Mouse (Mus musculus): ENCODE measurements around the gene Angptl7. TPM values are rescaled to one million over a fixed set of nuclear protein-coding genes. Genes with fewer than 3 reads are reported as not detected.

The Angptl7 gene
- polyA plus RNA-seq, 1 experiment, result 0.01 TPM

GRCm38 (mm10) chr4:148523538-148523937, 23.3 kb upstream of the Angptl7 start:
- Histone ChIP-seq H3K36me3 (ENCODE audit: control insufficient read depth, insufficient read depth) (no peaks in the 10 kb centered on the region), H3K4me2 (ENCODE audit: low read depth) (no peak overlapping the region), H3ac (ENCODE audit: control insufficient read depth, insufficient read length) (no peak overlapping the region), H3K27me3 (ENCODE audit: control insufficient read depth, insufficient read depth, insufficient read length) (no peaks in the 10 kb centered on the region), H3K79me2 (ENCODE audit: control insufficient read depth, insufficient read depth) (no peaks in the 10 kb centered on the region), H3K4me3 (no peak overlapping the region)
- TF ChIP-seq TCF3 (IDR thresholded peaks at IDR 0.05; ENCODE audit: insufficient read length, low read depth) (no peak), MYOG (IDR thresholded peaks at IDR 0.05; ENCODE audit: control insufficient read depth in 1 of 3, insufficient read depth in 1 of 3, insufficient read length in 2 of 3, low read depth in 2 of 3) (no peak), POLR2AphosphoS2 (IDR thresholded peaks at IDR 0.05; ENCODE audit: insufficient read length, low read depth) (no peak), REST (IDR thresholded peaks at IDR 0.05; ENCODE audit: insufficient read depth, insufficient read length) (no peak), MAX (IDR thresholded peaks at IDR 0.05; ENCODE audit: low read depth) (no peak), POLR2A (IDR thresholded peaks at IDR 0.05; ENCODE audit: insufficient read length, low read depth) (no peak), SRF (IDR thresholded peaks at IDR 0.05; ENCODE audit: control insufficient read depth, insufficient read length, low read depth) (no peak), MYOD1 (IDR thresholded peaks at IDR 0.05; ENCODE audit: control insufficient read depth in 1 of 3, insufficient read length in 2 of 3, low read depth in 2 of 3) (no peak), CEBPB (IDR thresholded peaks at IDR 0.05; ENCODE audit: insufficient read depth, poor library complexity, severe bottlenecking) (no peak), E2F4 (IDR thresholded peaks at IDR 0.05; ENCODE audit: insufficient read depth) (no peak), TCF12 (IDR thresholded peaks at IDR 0.05; ENCODE audit: insufficient read depth, poor library complexity, severe bottlenecking) (no peak), USF1 (IDR thresholded peaks at IDR 0.05; ENCODE audit: low read depth) (no peak)

DNA sequence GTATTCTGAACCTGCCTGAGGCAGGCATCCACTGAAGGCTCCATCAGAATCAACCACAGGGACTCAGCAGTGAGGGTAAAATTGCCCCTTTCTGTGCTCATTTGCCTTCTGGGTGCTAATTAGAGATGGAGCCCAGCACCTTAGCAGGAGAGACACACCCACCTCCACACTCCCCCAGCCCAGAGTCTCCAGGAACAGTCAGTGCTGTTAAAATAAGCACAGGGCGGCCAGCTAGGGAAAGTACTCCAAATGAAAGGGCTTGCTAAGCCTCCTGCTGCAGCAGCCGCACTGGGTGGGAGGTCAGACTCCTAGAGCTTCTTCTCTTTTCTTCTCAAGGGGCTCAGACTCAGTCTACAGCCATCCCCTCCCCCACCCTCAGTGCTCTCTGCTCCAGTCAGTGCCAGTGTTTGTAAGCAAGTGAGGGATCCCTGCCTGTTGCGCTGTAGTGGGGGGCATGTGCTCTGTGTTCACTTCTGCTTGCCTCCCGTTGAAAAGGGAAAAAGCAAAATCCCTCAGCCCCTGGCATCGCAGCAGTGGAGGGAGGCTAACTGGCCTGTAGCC, 18.1 kb upstream of the Angptl7 start:
- H3K27me3 ChIP-seq (ENCODE audit: control insufficient read depth, insufficient read depth, insufficient read length), result no peaks in the 10 kb centered on the region
- no peaks in the 10 kb centered on the region for H3K79me2 ChIP-seq (ENCODE audit: control insufficient read depth, insufficient read depth)
- peaks cover 11% of the 10 kb centered on the region for H3K36me3 ChIP-seq (ENCODE audit: control insufficient read depth, insufficient read depth)
- TF ChIP-seq POLR2A (IDR thresholded peaks at IDR 0.05; ENCODE audit: insufficient read length, low read depth), result no peak
- no peak for TF ChIP-seq TCF12 (IDR thresholded peaks at IDR 0.05; ENCODE audit: insufficient read depth, poor library complexity, severe bottlenecking)
- TF ChIP-seq REST (IDR thresholded peaks at IDR 0.05; ENCODE audit: insufficient read depth, insufficient read length), result no peak
- no peak for TF ChIP-seq SRF (IDR thresholded peaks at IDR 0.05; ENCODE audit: control insufficient read depth, insufficient read length, low read depth)
- TF ChIP-seq TCF3 (IDR thresholded peaks at IDR 0.05; ENCODE audit: insufficient read length, low read depth), result no peak
- TF ChIP-seq MYOG (IDR thresholded peaks at IDR 0.05; ENCODE audit: control insufficient read depth in 1 of 3, insufficient read depth in 1 of 3, insufficient read length in 2 of 3, low read depth in 2 of 3), result no peak
- no peak for TF ChIP-seq USF1 (IDR thresholded peaks at IDR 0.05; ENCODE audit: low read depth)
- TF ChIP-seq MAX (IDR thresholded peaks at IDR 0.05; ENCODE audit: low read depth), result no peak
- no peak for TF ChIP-seq E2F4 (IDR thresholded peaks at IDR 0.05; ENCODE audit: insufficient read depth)
- TF ChIP-seq MYOD1 (IDR thresholded peaks at IDR 0.05; ENCODE audit: control insufficient read depth in 1 of 3, insufficient read length in 2 of 3, low read depth in 2 of 3), result no peak
- no peak for TF ChIP-seq CEBPB (IDR thresholded peaks at IDR 0.05; ENCODE audit: insufficient read depth, poor library complexity, severe bottlenecking)
- TF ChIP-seq POLR2AphosphoS2 (IDR thresholded peaks at IDR 0.05; ENCODE audit: insufficient read length, low read depth), result no peak
- H3ac ChIP-seq (ENCODE audit: control insufficient read depth, insufficient read length), result no peak overlapping the region
- no peak overlapping the region for H3K4me2 ChIP-seq (ENCODE audit: low read depth)
- no peak overlapping the region for H3K4me3 ChIP-seq

- no peak overlapping the region for H3ac ChIP-seq (ENCODE audit: control insufficient read depth, insufficient read length)
- H3K79me2 ChIP-seq (ENCODE audit: control insufficient read depth, insufficient read depth), result no peaks in the 10 kb centered on the region
- H3K4me2 ChIP-seq (ENCODE audit: low read depth), result no peak overlapping the region
- H3K4me3 ChIP-seq, result no peak overlapping the region
- H3K36me3 ChIP-seq (ENCODE audit: control insufficient read depth, insufficient read depth), result peaks cover 11% of the 10 kb centered on the region
- TF ChIP-seq TCF12 (IDR thresholded peaks at IDR 0.05; ENCODE audit: insufficient read depth, poor library complexity, severe bottlenecking) (no peak), USF1 (IDR thresholded peaks at IDR 0.05; ENCODE audit: low read depth) (no peak), POLR2A (IDR thresholded peaks at IDR 0.05; ENCODE audit: insufficient read length, low read depth) (no peak), REST (IDR thresholded peaks at IDR 0.05; ENCODE audit: insufficient read depth, insufficient read length) (no peak), SRF (IDR thresholded peaks at IDR 0.05; ENCODE audit: control insufficient read depth, insufficient read length, low read depth) (no peak), MAX (IDR thresholded peaks at IDR 0.05; ENCODE audit: low read depth) (no peak), E2F4 (IDR thresholded peaks at IDR 0.05; ENCODE audit: insufficient read depth) (no peak), MYOG (IDR thresholded peaks at IDR 0.05; ENCODE audit: control insufficient read depth in 1 of 3, insufficient read depth in 1 of 3, insufficient read length in 2 of 3, low read depth in 2 of 3) (no peak), TCF3 (IDR thresholded peaks at IDR 0.05; ENCODE audit: insufficient read length, low read depth) (no peak), POLR2AphosphoS2 (IDR thresholded peaks at IDR 0.05; ENCODE audit: insufficient read length, low read depth) (no peak)
- no peaks in the 10 kb centered on the region for H3K27me3 ChIP-seq (ENCODE audit: control insufficient read depth, insufficient read depth, insufficient read length)
These were observed 17.5 kb upstream of the Angptl7 start for GRCm38 (mm10) chr4:148517809-148518208.

GRCm38 (mm10) chr4:148515313-148515712, 15.1 kb upstream of the Angptl7 start:
- no peaks in the 10 kb centered on the region for H3K27me3 ChIP-seq (ENCODE audit: control insufficient read depth, insufficient read depth, insufficient read length)
- H3K79me2 ChIP-seq (ENCODE audit: control insufficient read depth, insufficient read depth), result no peaks in the 10 kb centered on the region
- H3K36me3 ChIP-seq (ENCODE audit: control insufficient read depth, insufficient read depth), result peaks cover 11% of the 10 kb centered on the region
- no peak overlapping the region for H3K4me2 ChIP-seq (ENCODE audit: low read depth)
- H3K4me3 ChIP-seq, result no peak overlapping the region
- TF ChIP-seq USF1 (IDR thresholded peaks at IDR 0.05; ENCODE audit: low read depth) (no peak), TCF3 (IDR thresholded peaks at IDR 0.05; ENCODE audit: insufficient read length, low read depth) (no peak), CEBPB (IDR thresholded peaks at IDR 0.05; ENCODE audit: insufficient read depth, poor library complexity, severe bottlenecking) (no peak), MAX (IDR thresholded peaks at IDR 0.05; ENCODE audit: low read depth) (no peak), REST (IDR thresholded peaks at IDR 0.05; ENCODE audit: insufficient read depth, insufficient read length) (no peak), TCF12 (IDR thresholded peaks at IDR 0.05; ENCODE audit: insufficient read depth, poor library complexity, severe bottlenecking) (no peak), MYOD1 (IDR thresholded peaks at IDR 0.05; ENCODE audit: control insufficient read depth in 1 of 3, insufficient read length in 2 of 3, low read depth in 2 of 3) (no peak), SRF (IDR thresholded peaks at IDR 0.05; ENCODE audit: control insufficient read depth, insufficient read length, low read depth) (no peak), POLR2A (IDR thresholded peaks at IDR 0.05; ENCODE audit: insufficient read length, low read depth) (no peak), MYOG (IDR thresholded peaks at IDR 0.05; ENCODE audit: control insufficient read depth in 1 of 3, insufficient read depth in 1 of 3, insufficient read length in 2 of 3, low read depth in 2 of 3) (no peak), POLR2AphosphoS2 (IDR thresholded peaks at IDR 0.05; ENCODE audit: insufficient read length, low read depth) (no peak), E2F4 (IDR thresholded peaks at IDR 0.05; ENCODE audit: insufficient read depth) (no peak)
- no peak overlapping the region for H3ac ChIP-seq (ENCODE audit: control insufficient read depth, insufficient read length)

All from myocyte (in vitro differentiated cells).